Mouse (Mus musculus) midbrain, embryonic 11.5 days (tissue): ENCODE measurements around the gene Thsd4. TPM values are rescaled to one million over a fixed set of nuclear protein-coding genes. Genes with fewer than 3 reads are reported as not detected.

Experiments
- ATAC-seq: fragments of 200-750 bp; cut with Nextera tagmentation; 2 replicates; pipeline ENCODE4 v1.8.0; 2017; ENCODE audit warnings: moderate TSS enrichment, moderate library complexity; ENCODE audit not compliant: low FRiP score
- DNase-seq: peaks from one replicate; pipeline ENCODE4 v3.0.0; 2015; ENCODE audit warnings: low spot score; ENCODE audit errors: missing footprints
- H3K27ac ChIP-seq: fragments of 300-500 bp; sonication (generic); 2 replicates; pipeline ENCODE4 v1.5.1; 2014; ENCODE audit warnings: low read depth, low read length
- H3K27me3 ChIP-seq: fragments of 300-500 bp; sonication (generic); 2 replicates; pipeline ENCODE4 v1.6.1; 2014; ENCODE audit warnings: mild to moderate bottlenecking, low read length, moderate library complexity, mixed read lengths; ENCODE audit not compliant: control insufficient read depth, insufficient read depth
- H3K36me3 ChIP-seq: fragments of 300-500 bp; sonication (generic); 2 replicates; pipeline ENCODE4 v1.6.1; 2014; ENCODE audit warnings: mild to moderate bottlenecking, low read length, moderate library complexity, mixed read lengths; ENCODE audit not compliant: control insufficient read depth, insufficient read depth
- H3K4me1 ChIP-seq: fragments of 300-500 bp; sonication (generic); 2 replicates; pipeline ENCODE4 v1.6.1; 2014; ENCODE audit warnings: low read length; ENCODE audit not compliant: control insufficient read depth, insufficient read depth
- H3K4me2 ChIP-seq: fragments of 300-500 bp; sonication (generic); 2 replicates; pipeline ENCODE4 v1.6.1; 2014; ENCODE audit warnings: mild to moderate bottlenecking, moderate library complexity
- H3K4me3 ChIP-seq: fragments of 300-500 bp; sonication (generic); 2 replicates; pipeline ENCODE4 v1.5.1; 2014; ENCODE audit warnings: low read depth, low read length
- H3K9ac ChIP-seq: fragments of 300-500 bp; sonication (generic); 2 replicates; pipeline ENCODE4 v1.6.1; 2014; ENCODE audit warnings: low read length
- H3K9me3 ChIP-seq: fragments of 300-500 bp; sonication (generic); 2 replicates; pipeline ENCODE4 v1.6.1; 2016; ENCODE audit warnings: low read length; ENCODE audit not compliant: control insufficient read depth
- WGBS: fragments of 180-500 bp; shearing (Covaris S2); extraction: QIAGEN DNeasy Blood & Tissue Kit; methylation state at CpG from one replicate; pipeline ENCODE4 v1.1.7; 2014; 5-methylcytosine and 5-hydroxymethylcytosine counted together
- polyA plus RNA-seq: library from polyadenylated mRNA; unstranded; fragments of >200 nt; fragmentation: Nextera tagmentation; extraction: Ambion mirVana; gene quantifications from 2 replicates; pipeline ENCODE4 v1.2.1, GENCODE M21; 2014

The Thsd4 gene
- polyA plus RNA-seq, 1 experiment from 2014 or later, result 6.4 TPM

GRCm38 (mm10) chr9:60237667-60238066 is 284.2 kb downstream of the Thsd4 start:
- H3K9ac ChIP-seq, result no peak overlapping the region
- no peak overlapping the region for H3K27ac ChIP-seq
- peak; percentile 90 for DNase-seq
- H3K4me2 ChIP-seq, result no peak overlapping the region
- H3K4me1 ChIP-seq, result no peaks in the 10 kb centered on the region
- H3K4me3 ChIP-seq, result no peak overlapping the region
- no peaks in the 10 kb centered on the region for H3K9me3 ChIP-seq
- 34% methylated on average over 4 of the region's 4 CpGs for WGBS
- no peaks in the 10 kb centered on the region for H3K36me3 ChIP-seq
- no peaks in the 10 kb centered on the region for H3K27me3 ChIP-seq
- ATAC-seq, result no peak

DNA sequence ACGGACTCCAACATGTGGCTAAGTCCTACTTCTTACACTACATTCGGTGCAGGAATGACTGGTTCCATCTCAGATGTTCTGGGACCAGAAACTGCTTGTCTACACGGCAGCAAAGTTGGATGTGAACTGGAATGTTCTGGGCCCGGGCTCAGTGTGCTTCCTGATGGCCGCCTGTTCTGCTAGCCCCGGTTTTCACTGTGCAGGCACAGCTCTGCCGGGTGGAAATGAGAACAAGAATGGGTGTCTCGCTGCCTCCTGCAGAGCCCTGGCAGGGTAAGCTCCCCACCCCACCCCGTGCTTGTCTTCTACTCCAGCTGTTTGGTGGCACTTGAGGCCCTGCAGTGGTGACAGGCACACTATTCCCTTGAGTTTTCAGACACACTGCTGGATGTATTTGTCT is 285.7 kb downstream of the Thsd4 start:
- whole genome bisulfite sequencing, result 79% methylated on average over 9 of the region's 9 CpGs
- DNase-seq, result no peak

DNA sequence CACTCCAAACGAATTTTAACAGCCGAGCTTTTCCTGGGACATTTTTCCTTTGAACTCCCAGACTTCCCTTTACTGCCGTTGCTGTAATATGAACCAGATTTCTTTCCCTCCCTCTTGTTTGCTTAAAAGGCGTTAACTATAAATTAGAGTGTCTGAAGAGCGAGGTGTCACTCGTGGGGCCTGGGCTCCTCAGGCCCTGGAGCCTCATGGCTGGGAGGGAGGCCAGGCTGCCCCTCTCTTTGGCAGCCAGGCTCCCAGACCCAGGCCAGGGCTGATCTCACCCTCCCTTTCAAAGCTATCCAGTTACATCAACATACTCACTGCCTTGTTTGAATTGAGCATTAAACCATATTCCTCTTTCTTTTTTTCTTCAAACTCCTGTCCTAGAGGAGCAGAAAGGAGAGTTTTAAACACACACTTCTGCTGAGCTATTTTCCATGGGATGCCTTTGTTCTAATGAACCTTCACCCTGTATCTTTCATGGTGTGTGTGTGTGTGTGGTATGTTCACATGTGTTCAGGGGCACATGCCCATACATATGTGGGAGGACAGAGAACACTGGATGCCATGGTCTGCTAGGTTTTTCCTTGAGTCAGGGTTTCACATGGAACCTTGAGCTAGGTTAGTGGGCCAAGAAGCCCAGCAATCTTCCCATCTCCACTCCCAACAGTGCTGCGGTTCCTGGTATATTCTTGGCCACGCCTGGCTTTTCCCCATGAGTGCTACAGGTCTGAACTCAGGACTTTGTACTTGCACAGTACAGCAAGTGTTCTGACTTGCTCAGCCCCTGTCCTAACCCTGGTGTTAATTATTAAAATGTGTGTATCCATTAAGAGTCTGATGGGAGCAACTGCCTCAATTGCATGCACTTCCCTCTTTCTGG is 287.4 kb downstream of the Thsd4 start:
- 62% methylated on average over 8 of the region's 8 CpGs for WGBS
- no peaks in the 10 kb centered on the region for H3K9me3 ChIP-seq
- no peaks in the 10 kb centered on the region for H3K36me3 ChIP-seq
- no peak overlapping the region for H3K4me3 ChIP-seq
- no peak for ATAC-seq
- no peaks in the 10 kb centered on the region for H3K27me3 ChIP-seq
- H3K27ac ChIP-seq, result no peak overlapping the region
- DNase-seq, result no peak
- peaks cover 7% of the 10 kb centered on the region; the same call in 1 of the 2 replicates for H3K4me1 ChIP-seq
- H3K9ac ChIP-seq, result no peak overlapping the region
- no peak overlapping the region for H3K4me2 ChIP-seq

More for the DNA sequence above, 285.7 kb downstream of the Thsd4 start:
- H3K4me2 ChIP-seq, result no peak overlapping the region
- H3K9ac ChIP-seq, result no peak overlapping the region
- no peaks in the 10 kb centered on the region for H3K9me3 ChIP-seq
- no peaks in the 10 kb centered on the region for H3K36me3 ChIP-seq
- H3K4me1 ChIP-seq, result 0 out of 2 replicates have a peak, but pooled peaks cover under 1% of the 10 kb centered on the region
- no peaks in the 10 kb centered on the region for H3K27me3 ChIP-seq
- ATAC-seq, result no peak
- no peak overlapping the region for H3K4me3 ChIP-seq
- H3K27ac ChIP-seq, result no peak overlapping the region

- ATAC-seq (no peak), DNase-seq (no peak)
- Histone ChIP-seq H3K36me3 (no peaks in the 10 kb centered on the region), H3K27ac (no peak overlapping the region), H3K4me1 (peaks cover 7% of the 10 kb centered on the region; the same call in 1 of the 2 replicates), H3K4me2 (no peak overlapping the region), H3K27me3 (no peaks in the 10 kb centered on the region), H3K9me3 (no peaks in the 10 kb centered on the region), H3K9ac (no peak overlapping the region), H3K4me3 (no peak overlapping the region)
- 69% methylated on average over 9 of the region's 9 CpGs for WGBS
Measured at GRCm38 (mm10) chr9:60231981-60232881, 289.6 kb downstream of the Thsd4 start.

DNA sequence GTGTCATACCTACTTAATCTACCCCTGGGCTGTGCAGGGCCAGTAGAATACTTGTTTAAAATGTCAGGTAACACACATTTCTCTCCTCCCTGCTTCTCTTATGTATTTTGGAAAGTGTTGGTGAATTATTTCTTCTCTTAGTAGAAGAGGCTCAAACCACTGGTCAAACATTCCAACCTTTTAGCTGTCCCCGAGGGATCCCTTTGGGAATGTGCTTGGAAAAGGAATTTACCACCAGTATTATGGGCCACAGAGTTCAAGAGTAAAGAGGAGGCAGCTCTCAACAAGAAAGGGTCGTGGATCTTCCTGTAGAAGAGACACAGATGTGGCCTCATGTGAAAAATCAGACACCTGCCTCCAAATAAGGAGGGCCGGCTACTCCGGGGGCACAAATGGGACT is 292.4 kb downstream of the Thsd4 start:
- H3K4me1 ChIP-seq, result peaks cover 14% of the 10 kb centered on the region; the same call in 1 of the 2 replicates
- H3K4me2 ChIP-seq, result no peak overlapping the region
- H3K9ac ChIP-seq, result no peak overlapping the region
- H3K27ac ChIP-seq, result no peak overlapping the region
- DNase-seq (no peak), ATAC-seq (no peak)
- 77% methylated on average over 4 of the region's 4 CpGs for WGBS
- H3K9me3 ChIP-seq, result no peaks in the 10 kb centered on the region
- no peak overlapping the region for H3K4me3 ChIP-seq
- H3K27me3 ChIP-seq, result no peaks in the 10 kb centered on the region
- no peaks in the 10 kb centered on the region for H3K36me3 ChIP-seq

DNA sequence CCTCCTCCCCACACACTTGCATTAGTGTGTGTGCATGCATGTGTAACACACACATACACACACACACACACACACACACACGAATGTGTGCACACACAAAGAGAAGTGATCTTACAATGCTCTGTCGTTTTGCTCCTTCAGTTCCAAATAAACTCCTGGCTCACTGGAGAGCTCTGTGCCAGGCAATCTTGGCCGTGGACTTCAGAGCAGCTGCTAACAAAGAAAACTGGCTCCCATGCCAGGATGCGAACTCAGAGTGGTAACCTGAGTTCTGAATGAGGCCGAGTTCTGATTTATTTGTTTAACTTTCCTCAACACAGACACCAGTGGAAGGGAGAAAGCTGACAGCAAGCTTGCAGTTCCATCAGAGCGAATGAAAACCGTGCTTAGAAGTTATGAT is 294.1 kb downstream of the Thsd4 start:
- Histone ChIP-seq H3K27me3 (no peaks in the 10 kb centered on the region), H3K4me2 (no peak overlapping the region), H3K4me3 (no peak overlapping the region), H3K27ac (no peak overlapping the region), H3K9ac (no peak overlapping the region), H3K4me1 (peaks cover 24% of the 10 kb centered on the region; the same call in 1 of the 2 replicates), H3K36me3 (no peaks in the 10 kb centered on the region), H3K9me3 (no peaks in the 10 kb centered on the region)
- 82% methylated on average over 7 of the region's 7 CpGs for WGBS
- DNase-seq, result no peak
- ATAC-seq, result no peak

DNA sequence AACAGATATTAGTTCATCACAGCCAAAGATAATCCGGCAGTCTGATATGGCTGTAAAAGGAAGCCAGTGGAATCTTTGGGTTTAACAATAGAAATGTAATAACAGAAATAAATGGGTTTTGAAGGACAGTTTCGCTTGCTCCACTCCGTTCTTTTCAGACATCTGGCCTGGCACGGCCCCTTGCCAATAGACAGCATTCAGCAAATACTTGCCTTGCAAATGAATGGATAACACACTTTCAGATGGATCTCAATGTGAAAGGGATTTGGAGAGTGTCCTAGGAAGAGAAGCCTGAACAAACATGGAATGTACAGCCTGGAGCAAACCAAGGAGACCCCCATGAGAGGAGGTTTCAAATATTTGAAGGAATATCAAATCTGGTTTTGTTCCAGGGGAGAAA is 295.2 kb downstream of the Thsd4 start:
- Histone ChIP-seq H3K9me3 (no peaks in the 10 kb centered on the region), H3K27ac (no peak overlapping the region), H3K9ac (no peak overlapping the region), H3K4me2 (no peak overlapping the region), H3K36me3 (no peaks in the 10 kb centered on the region), H3K4me3 (no peak overlapping the region), H3K4me1 (peaks cover 25% of the 10 kb centered on the region; the same call in 1 of the 2 replicates), H3K27me3 (no peaks in the 10 kb centered on the region)
- no peak for DNase-seq
- ATAC-seq, result no peak
- WGBS, result 84% methylated on average over 4 of the region's 4 CpGs

DNA sequence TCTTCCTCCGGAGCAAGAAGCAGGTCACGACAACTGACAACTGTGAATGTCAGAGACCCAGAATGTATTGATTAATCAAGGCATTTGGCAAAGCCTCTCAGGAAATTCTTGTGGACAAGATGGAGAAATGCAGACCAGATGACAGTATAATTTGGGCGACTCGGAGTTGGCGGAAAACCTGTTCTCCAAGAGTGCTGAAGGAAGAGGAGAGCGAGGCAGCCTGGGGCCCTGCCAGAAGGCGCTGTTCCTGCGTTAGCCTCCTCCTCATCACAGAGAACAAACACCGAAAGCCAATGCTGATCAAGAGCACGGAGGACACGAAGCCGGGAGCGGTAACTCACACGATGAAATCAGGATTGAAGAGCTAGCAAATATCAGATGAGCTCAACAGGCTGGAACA is 295.7 kb downstream of the Thsd4 start:
- H3K4me3 ChIP-seq, result no peak overlapping the region
- WGBS, result 86% methylated on average over 14 of the region's 14 CpGs
- DNase-seq (no peak), ATAC-seq (no peak)
- no peak overlapping the region for H3K9ac ChIP-seq
- no peak overlapping the region for H3K27ac ChIP-seq
- H3K9me3 ChIP-seq, result no peaks in the 10 kb centered on the region
- no peaks in the 10 kb centered on the region for H3K36me3 ChIP-seq
- H3K4me2 ChIP-seq, result no peak overlapping the region
- H3K27me3 ChIP-seq, result no peaks in the 10 kb centered on the region
- peaks cover 24% of the 10 kb centered on the region; the same call in 1 of the 2 replicates for H3K4me1 ChIP-seq

GRCm38 (mm10) chr9:60225453-60225852 is 296.4 kb downstream of the Thsd4 start:
- H3K27me3 ChIP-seq, result no peaks in the 10 kb centered on the region
- H3K27ac ChIP-seq, result peak overlapping the region; percentile 37
- no peaks in the 10 kb centered on the region for H3K36me3 ChIP-seq
- H3K4me1 ChIP-seq, result peaks cover 20% of the 10 kb centered on the region; the same call in 1 of the 2 replicates
- no peaks in the 10 kb centered on the region for H3K9me3 ChIP-seq
- no peak for DNase-seq
- WGBS, result 82% methylated on average over 7 of the region's 7 CpGs
- H3K9ac ChIP-seq, result no peak overlapping the region
- no peak overlapping the region for H3K4me3 ChIP-seq
- no peak overlapping the region for H3K4me2 ChIP-seq
- no peak for ATAC-seq
